Mouse (Mus musculus) E14TG2a.4 (cell line): ENCODE data around the gene Dgcr8.

ENCODE experiments used
- H3K27me3 ChIP-seq: 2 replicates; pipeline ENCODE4 v1.6.1; 2014; ENCODE audit warnings: low read length, control low read depth; ENCODE audit not compliant: insufficient read depth
- H3K36me3 ChIP-seq: 2 replicates; pipeline ENCODE4 v1.6.1; 2014; ENCODE audit warnings: low read length, control low read depth; ENCODE audit not compliant: insufficient read depth
- H3K4me1 ChIP-seq: replicated peaks from 2 replicates; pipeline ENCODE4 v1.6.1; 2014; ENCODE audit warnings: low read depth, low read length, control low read depth
- H3K4me3 ChIP-seq: replicated peaks from 2 replicates; pipeline ENCODE4 v1.5.1; 2014; ENCODE audit warnings: mild to moderate bottlenecking, low read length
- H3K9me3 ChIP-seq: 2 replicates; pipeline ENCODE4 v1.6.1; 2014; ENCODE audit warnings: low read length, control low read depth
- CTCF ChIP-seq: conservative IDR thresholded peaks from 2 replicates; pipeline ENCODE4 v1.5.1; 2014; ENCODE audit warnings: low read length
- NANOG ChIP-seq: IDR thresholded peaks from 2 replicates; pipeline ENCODE4 v1.6.1; 2014; ENCODE audit warnings: borderline replicate concordance, low read length, mixed read lengths
- POU5F1 ChIP-seq: IDR thresholded peaks from 2 replicates; pipeline ENCODE4 v1.6.1; 2014; ENCODE audit warnings: low read length, borderline replicate concordance

Dgcr8 gene

DNA sequence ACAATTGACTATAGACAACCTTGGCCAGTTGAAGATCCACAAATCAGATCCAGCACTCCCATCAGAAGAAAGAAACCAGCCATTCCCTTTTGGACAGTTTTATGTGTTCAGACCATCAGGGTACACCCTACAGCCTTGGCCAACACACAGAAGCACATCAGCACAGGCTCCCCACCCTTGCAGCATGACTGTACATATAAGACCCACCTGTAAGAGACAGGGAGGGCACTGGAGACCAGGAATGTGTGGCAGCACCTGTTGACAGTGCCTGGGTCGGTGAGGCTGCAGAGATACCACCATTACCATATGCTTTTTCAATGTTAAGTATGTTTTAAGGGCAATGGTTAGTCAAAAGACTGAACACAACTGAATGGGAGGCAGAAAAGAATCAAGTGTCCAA is 35.2 kb downstream of the Dgcr8 start:
- peaks cover 35% of the 10 kb centered on the region for H3K4me1 ChIP-seq
- no peak overlapping the region for H3K4me3 ChIP-seq
- no peaks in the 10 kb centered on the region for H3K9me3 ChIP-seq
- TF ChIP-seq CTCF: no peak
- no peak for TF ChIP-seq NANOG
- no peak for TF ChIP-seq POU5F1
- peaks cover 93% of the 10 kb centered on the region for H3K36me3 ChIP-seq
- H3K27me3 ChIP-seq: no peaks in the 10 kb centered on the region

DNA sequence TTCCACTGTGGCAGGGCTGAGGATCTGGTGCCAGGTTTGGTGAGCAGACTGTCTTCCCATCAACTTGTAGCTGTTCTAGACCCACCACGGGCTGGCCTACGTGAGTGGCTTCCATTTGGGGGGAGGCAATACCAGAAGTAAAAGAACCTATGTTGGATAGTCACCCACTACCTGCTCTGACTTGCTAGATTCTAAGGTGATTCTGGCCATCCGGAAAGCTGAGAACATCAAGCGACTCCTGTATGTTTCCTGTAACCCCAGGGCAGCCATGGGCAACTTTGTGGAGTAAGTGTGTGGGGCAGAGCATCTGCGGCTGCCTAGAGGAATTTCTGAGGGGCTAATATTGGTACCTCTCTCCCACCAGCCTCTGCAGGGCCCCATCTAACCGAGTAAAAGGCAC is 36.3 kb downstream of the Dgcr8 start:
- peaks cover 35% of the 10 kb centered on the region for H3K4me1 ChIP-seq
- no peak overlapping the region for H3K4me3 ChIP-seq
- no peak for TF ChIP-seq POU5F1
- no peak for TF ChIP-seq CTCF
- TF ChIP-seq NANOG: no peak
- H3K9me3 ChIP-seq: no peaks in the 10 kb centered on the region
- peaks cover 83% of the 10 kb centered on the region for H3K36me3 ChIP-seq
- H3K27me3 ChIP-seq: no peaks in the 10 kb centered on the region

DNA sequence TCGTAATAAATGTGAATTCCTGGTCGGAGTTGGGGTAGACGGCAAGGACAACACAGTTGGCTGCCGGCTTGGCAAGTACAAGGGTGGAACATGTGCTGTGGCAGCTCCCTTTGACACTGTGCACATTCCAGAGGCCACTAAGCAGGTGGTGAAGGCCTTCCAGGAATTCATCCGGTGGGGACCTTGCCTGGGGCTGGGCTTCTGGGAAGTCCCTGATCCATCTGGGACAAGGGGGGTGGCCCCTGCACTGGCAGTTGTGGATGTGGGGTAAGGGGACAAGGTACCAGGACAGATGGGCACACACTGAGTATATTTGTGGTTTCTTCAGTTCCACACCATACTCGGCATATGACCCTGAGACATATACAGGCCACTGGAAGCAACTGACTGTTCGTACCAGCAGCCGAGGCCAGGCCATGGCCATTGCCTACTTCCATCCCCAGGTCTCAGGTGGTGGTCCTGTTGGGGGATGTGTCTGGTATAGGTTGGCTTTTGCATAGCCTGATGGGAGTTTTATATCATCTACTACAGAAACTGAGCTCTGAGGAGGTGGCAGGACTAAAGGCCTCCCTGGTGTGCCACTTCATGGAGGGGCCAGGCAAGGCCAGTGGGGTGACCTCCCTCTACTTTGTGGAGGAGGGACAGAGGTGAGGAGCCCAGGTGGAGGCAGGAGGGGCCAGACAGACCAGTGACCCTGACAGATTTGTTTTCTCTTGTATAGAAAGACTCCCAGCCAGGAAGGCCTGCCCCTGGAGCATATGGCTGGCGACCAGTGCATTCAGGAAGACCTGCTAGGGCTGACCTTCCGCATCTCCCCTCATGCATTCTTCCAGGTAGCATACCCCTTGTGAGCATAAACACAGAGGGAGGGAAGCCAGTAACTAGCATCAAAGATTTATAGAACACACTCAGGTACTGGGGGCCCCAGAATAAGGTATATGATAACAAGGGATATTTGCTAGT is 37.9 kb downstream of the Dgcr8 start:
- TF ChIP-seq NANOG (no peak), POU5F1 (no peak), CTCF (no peak)
- Histone ChIP-seq H3K27me3 (no peaks in the 10 kb centered on the region), H3K36me3 (peaks cover 79% of the 10 kb centered on the region), H3K9me3 (no peaks in the 10 kb centered on the region), H3K4me3 (peak overlapping the region; percentile 97), H3K4me1 (peaks cover 47% of the 10 kb centered on the region)

DNA sequence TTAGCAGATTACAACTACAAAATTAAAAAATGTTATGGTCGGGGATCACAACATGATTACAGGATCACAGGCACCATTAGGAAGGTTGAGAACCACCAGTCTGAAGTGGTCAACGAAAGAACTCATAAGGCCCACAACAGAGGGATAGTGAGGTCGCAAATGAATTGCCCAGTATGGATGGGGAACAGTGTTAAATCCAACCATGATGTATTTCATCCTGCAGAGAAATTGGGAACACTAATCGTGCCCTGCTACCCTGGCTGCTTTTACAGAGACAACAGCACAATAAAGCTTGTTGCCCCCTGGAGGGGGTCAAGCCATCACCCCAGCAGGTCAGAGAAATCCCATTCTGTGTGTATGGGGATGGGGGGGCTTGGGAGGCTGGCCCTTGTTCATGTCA is 38.8 kb downstream of the Dgcr8 start:
- H3K27me3 ChIP-seq: no peaks in the 10 kb centered on the region
- H3K36me3 ChIP-seq: peaks cover 79% of the 10 kb centered on the region
- H3K4me1 ChIP-seq: peaks cover 56% of the 10 kb centered on the region
- TF ChIP-seq POU5F1: no peak
- no peak for TF ChIP-seq CTCF
- no peak for TF ChIP-seq NANOG
- H3K9me3 ChIP-seq: no peaks in the 10 kb centered on the region
- H3K4me3 ChIP-seq: peak overlapping the region; percentile 97

DNA sequence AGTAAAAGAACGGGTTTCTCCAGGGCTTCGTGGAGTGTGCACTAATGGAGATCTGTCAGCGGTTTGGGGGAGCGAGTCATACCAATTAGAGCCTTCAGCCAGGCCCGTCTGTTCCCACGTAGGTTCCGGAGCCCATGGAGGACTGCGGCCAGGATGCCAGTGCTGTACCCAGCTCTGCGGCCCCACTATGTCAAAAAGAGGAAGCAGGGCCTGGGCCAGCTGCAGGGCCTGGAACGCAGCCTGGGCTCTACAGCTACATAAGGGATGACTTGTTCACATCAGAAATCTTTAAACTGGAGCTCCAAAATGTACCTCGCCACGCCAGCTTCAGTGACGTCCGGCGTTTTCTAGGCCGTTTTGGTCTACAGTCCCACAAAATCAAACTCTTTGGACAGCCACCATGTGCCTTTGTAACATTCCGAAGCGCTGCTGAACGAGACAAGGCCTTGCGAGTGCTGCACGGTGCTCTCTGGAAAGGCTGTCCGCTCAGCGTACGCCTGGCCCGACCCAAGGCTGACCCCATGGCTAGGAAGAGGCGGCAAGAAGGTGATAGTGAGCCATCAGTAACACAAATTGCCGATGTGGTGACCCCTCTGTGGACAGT is 39.6 kb downstream of the Dgcr8 start:
- TF ChIP-seq CTCF: no peak
- TF ChIP-seq NANOG: no peak
- no peak for TF ChIP-seq POU5F1
- Histone ChIP-seq H3K4me1 (peaks cover 64% of the 10 kb centered on the region), H3K27me3 (no peaks in the 10 kb centered on the region), H3K9me3 (no peaks in the 10 kb centered on the region), H3K4me3 (peak overlapping the region; percentile 97), H3K36me3 (peaks cover 79% of the 10 kb centered on the region)

DNA sequence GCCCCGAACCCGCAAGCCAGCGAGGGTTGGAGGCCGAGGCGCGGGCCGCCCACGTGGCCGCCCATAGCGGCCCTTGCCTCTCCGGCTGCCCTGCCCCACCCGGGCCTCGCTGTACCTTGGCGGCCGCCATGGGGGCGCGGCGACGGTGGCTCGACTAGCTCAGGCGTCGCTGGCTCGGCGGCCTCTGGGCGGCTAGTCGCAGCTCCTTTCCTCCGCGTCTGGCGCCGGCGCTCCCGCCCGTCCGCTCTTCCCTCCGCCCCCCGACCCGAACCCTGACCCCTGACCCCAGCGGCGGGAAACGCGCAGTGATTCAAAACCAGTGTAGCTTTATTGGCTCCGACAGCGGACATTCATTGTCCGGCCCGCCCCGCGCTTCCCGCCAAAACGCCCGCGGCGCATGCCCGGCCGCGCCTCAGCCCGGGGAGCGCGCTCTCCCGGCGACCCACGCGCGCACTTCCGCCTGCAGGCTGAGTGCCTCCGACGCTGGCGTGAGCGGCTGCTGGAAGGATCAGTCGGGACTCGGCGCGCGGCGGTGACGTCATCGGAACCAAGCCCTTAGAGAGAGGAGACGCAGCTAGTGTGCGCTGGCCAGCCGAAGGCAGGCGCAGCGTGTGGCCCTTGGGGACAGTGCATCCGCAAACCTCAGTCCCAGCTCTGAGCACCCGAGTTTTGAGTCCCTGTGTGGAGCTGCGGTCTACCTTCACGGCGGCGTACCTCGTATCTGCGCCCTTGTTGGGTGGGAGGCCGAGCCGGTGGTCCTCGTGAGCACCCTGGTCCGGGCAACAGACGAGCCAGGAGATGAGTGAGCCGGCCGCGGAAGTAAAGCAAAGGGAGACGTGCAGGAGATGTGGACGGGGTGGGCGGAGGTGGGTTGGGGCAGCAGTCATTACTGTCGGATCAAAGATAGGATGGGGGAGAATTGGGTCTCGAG is 40.3 kb downstream of the Dgcr8 start, which contains the start of the genes Trmt2a and Ranbp1:
Gene Trmt2a (plus strand): TSS at position 247 of the 931 bp plus-strand sequence.
Gene Ranbp1 (minus strand): TSS at position 300 of the 931 bp plus-strand sequence.
- no peaks in the 10 kb centered on the region for H3K9me3 ChIP-seq
- H3K4me3 ChIP-seq: peak within 1 kb of the TSS; percentile 97
- no peaks in the 10 kb centered on the region for H3K27me3 ChIP-seq
- H3K36me3 ChIP-seq: peaks cover 79% of the 10 kb centered on the region
- peaks cover 72% of the 10 kb centered on the region for H3K4me1 ChIP-seq
- TF ChIP-seq NANOG (no peak), POU5F1 (no peak), CTCF (no peak)

DNA sequence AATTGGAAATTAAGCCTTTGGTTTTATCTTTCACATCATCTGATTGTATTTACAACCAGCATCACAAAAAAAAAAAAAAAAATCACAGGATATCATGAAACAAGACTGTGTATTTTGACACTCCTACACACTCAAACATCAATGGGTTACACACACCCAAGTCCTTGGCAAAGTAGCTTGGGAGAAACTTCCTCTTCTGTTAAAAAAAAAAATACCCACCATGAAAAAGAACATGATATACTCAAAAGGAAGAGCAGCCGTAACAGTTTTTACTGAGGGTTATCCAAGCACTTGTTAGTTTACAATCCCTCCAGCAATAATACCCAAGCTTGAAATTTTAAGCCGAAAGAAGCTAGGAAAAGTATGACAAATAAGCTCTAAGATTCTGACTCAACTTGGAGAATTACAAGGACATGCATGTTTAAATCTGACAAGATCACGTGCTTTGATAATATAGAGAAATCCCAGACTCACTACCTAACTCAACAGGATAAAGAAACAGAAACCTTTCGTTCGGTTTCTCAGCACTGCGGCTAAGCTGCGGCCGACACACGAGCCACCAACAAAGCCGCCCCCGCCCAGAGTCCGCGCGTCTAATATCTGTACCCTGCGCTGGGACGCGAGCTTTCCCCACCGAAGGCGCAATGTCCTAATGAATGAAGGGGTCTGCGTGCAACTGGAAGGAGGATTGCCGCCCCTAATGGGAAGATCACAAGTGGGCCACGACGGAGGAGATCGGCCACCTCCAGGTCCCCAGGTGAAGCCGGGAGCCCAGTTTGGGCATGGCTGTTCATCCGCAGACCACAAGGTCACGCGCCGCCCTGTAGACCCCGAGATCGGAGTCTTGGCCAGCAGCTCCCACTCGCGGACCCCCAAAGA is 41.3 kb downstream of the Dgcr8 start:
- Histone ChIP-seq H3K4me1 (peaks cover 78% of the 10 kb centered on the region), H3K9me3 (no peaks in the 10 kb centered on the region), H3K27me3 (no peaks in the 10 kb centered on the region), H3K36me3 (peaks cover 79% of the 10 kb centered on the region), H3K4me3 (peak overlapping the region; percentile 97)
- TF ChIP-seq CTCF (no peak), NANOG (no peak), POU5F1 (no peak)
